Mouse (Mus musculus): ENCODE measurements at regions not wholly inside any gene's neighbourhood (a gene's known extent, or its start where the extent isn't known, plus 50 kb on each side); places are given as distances from the start of the nearest gene placed in this dataset.

- no peak overlapping the region for H3K4me2 ChIP-seq
- no peak for ATAC-seq (ENCODE audit: low FRiP score, low read depth)
- no peaks in the 10 kb centered on the region for H3K4me1 ChIP-seq (replicated peaks)
- H3K4me3 ChIP-seq, result no peak overlapping the region
- no peak overlapping the region for H3K27ac ChIP-seq (replicated peaks)
- no peaks in the 10 kb centered on the region for H3K27me3 ChIP-seq
- no peaks in the 10 kb centered on the region for H3K36me3 ChIP-seq
- H3K9ac ChIP-seq, result no peak overlapping the region
- H3K9me3 ChIP-seq, result no peaks in the 10 kb centered on the region
Measured at GRCm38 (mm10) chr16:28018311-28018710, 629.6 kb downstream of the Ccdc50 start.

GRCm38 (mm10) chr16:28038954-28039353, 650.3 kb downstream of the Ccdc50 start:
- Histone ChIP-seq H3K36me3 (no peaks in the 10 kb centered on the region), H3K4me3 (no peak overlapping the region), H3K27me3 (no peaks in the 10 kb centered on the region), H3K9ac (no peak overlapping the region), H3K4me2 (no peak overlapping the region), H3K4me1 (replicated peaks) (no peaks in the 10 kb centered on the region), H3K27ac (replicated peaks) (no peak overlapping the region), H3K9me3 (no peaks in the 10 kb centered on the region)
- 13% methylated on average over 2 of the region's 2 CpGs for WGBS
- ATAC-seq (ENCODE audit: low FRiP score, low read depth), result no peak

- no peak overlapping the region for H3K4me3 ChIP-seq
- no peak overlapping the region for H3K9ac ChIP-seq
- 63% methylated on average over 2 of the region's 2 CpGs for WGBS
- H3K9me3 ChIP-seq, result no peaks in the 10 kb centered on the region
- H3K4me2 ChIP-seq, result no peak overlapping the region
- H3K4me1 ChIP-seq (replicated peaks), result no peaks in the 10 kb centered on the region
- no peak for ATAC-seq (ENCODE audit: low FRiP score, low read depth)
- no peaks in the 10 kb centered on the region for H3K36me3 ChIP-seq
- H3K27ac ChIP-seq (replicated peaks), result no peak overlapping the region
- no peaks in the 10 kb centered on the region for H3K27me3 ChIP-seq
Measured at GRCm38 (mm10) chr16:28043046-28043445, 654.4 kb downstream of the Ccdc50 start.

- H3K27ac ChIP-seq (replicated peaks), result no peak overlapping the region
- WGBS, result 45% methylated on average over 5 of the region's 5 CpGs
- peak; percentile 56; the same call in 1 of the 2 replicates for ATAC-seq (ENCODE audit: low FRiP score, low read depth)
Measured at GRCm38 (mm10) chr16:28064785-28065301, 676.2 kb downstream of the Ccdc50 start.

GRCm38 (mm10) chr16:28082891-28083649, 669.8 kb downstream of the Fgf12 start:
- Histone ChIP-seq H3K9me3 (no peaks in the 10 kb centered on the region), H3K9ac (no peak overlapping the region), H3K36me3 (no peaks in the 10 kb centered on the region), H3K4me1 (replicated peaks) (no peaks in the 10 kb centered on the region), H3K27me3 (no peaks in the 10 kb centered on the region), H3K4me2 (no peak overlapping the region), H3K27ac (replicated peaks) (no peak overlapping the region), H3K4me3 (no peak overlapping the region)
- no peak for ATAC-seq (ENCODE audit: low FRiP score, low read depth)
- 37% methylated on average over 7 of the region's 7 CpGs for WGBS

More at GRCm38 (mm10) chr16:28064785-28065301, 676.2 kb downstream of the Ccdc50 start:
- Histone ChIP-seq H3K4me2 (no peak overlapping the region), H3K4me1 (replicated peaks) (no peaks in the 10 kb centered on the region), H3K9ac (no peak overlapping the region), H3K4me3 (no peak overlapping the region), H3K36me3 (no peaks in the 10 kb centered on the region), H3K9me3 (no peaks in the 10 kb centered on the region), H3K27me3 (no peaks in the 10 kb centered on the region)

- Histone ChIP-seq H3K9ac (no peak overlapping the region), H3K27ac (replicated peaks) (peak overlapping the region; percentile 65), H3K4me3 (no peak overlapping the region), H3K36me3 (no peaks in the 10 kb centered on the region), H3K4me2 (no peak overlapping the region), H3K27me3 (no peaks in the 10 kb centered on the region), H3K4me1 (replicated peaks) (0 out of 2 replicates have a peak, but pooled peaks cover 8% of the 10 kb centered on the region), H3K9me3 (no peaks in the 10 kb centered on the region)
- ATAC-seq (ENCODE audit: low FRiP score, low read depth), result peak; percentile 48
- 41% methylated on average over 6 of the region's 6 CpGs for WGBS
Measured at GRCm38 (mm10) chr16:28089489-28090134, 663.3 kb downstream of the Fgf12 start.

GRCm38 (mm10) chr16:28104255-28105076, 648.4 kb downstream of the Fgf12 start:
- Histone ChIP-seq H3K27me3 (no peaks in the 10 kb centered on the region), H3K9ac (no peak overlapping the region), H3K4me3 (no peak overlapping the region), H3K36me3 (no peaks in the 10 kb centered on the region), H3K27ac (replicated peaks) (no peak overlapping the region), H3K9me3 (no peaks in the 10 kb centered on the region), H3K4me2 (no peak overlapping the region), H3K4me1 (replicated peaks) (peaks cover 4% of the 10 kb centered on the region; the same call in 1 of the 2 replicates)
- 41% methylated on average over 9 of the region's 9 CpGs for WGBS
- peak; percentile 74; the same call in 1 of the 2 replicates for ATAC-seq (ENCODE audit: low FRiP score, low read depth)

- Histone ChIP-seq H3K4me3 (no peak overlapping the region), H3K9ac (no peak overlapping the region), H3K9me3 (no peaks in the 10 kb centered on the region), H3K4me2 (no peak overlapping the region), H3K4me1 (replicated peaks) (peaks cover 4% of the 10 kb centered on the region; the same call in 1 of the 2 replicates), H3K27ac (replicated peaks) (no peak overlapping the region), H3K27me3 (no peaks in the 10 kb centered on the region), H3K36me3 (no peaks in the 10 kb centered on the region)
- ATAC-seq (ENCODE audit: low FRiP score, low read depth), result peak; percentile 48; the same call in 1 of the 2 replicates
- 44% methylated on average over 7 of the region's 7 CpGs for WGBS
Measured at GRCm38 (mm10) chr16:28105085-28105484, 647.8 kb downstream of the Fgf12 start.

- H3K9ac ChIP-seq, result no peak overlapping the region
- no peaks in the 10 kb centered on the region for H3K9me3 ChIP-seq
- H3K4me1 ChIP-seq (replicated peaks), result peaks cover 4% of the 10 kb centered on the region; the same call in 1 of the 2 replicates
- H3K36me3 ChIP-seq, result no peaks in the 10 kb centered on the region
- no peak overlapping the region for H3K4me3 ChIP-seq
- H3K27me3 ChIP-seq, result no peaks in the 10 kb centered on the region
- H3K27ac ChIP-seq (replicated peaks), result no peak overlapping the region
- no peak overlapping the region for H3K4me2 ChIP-seq
- 35% methylated on average over 7 of the region's 7 CpGs for WGBS
- no peak for ATAC-seq (ENCODE audit: low FRiP score, low read depth)
Measured at GRCm38 (mm10) chr16:28105866-28106265, 647.0 kb downstream of the Fgf12 start.

GRCm38 (mm10) chr16:28109771-28110170, 643.1 kb downstream of the Fgf12 start:
- no peak overlapping the region for H3K9ac ChIP-seq

More at GRCm38 (mm10) chr16:28109771-28110170, 643.1 kb downstream of the Fgf12 start:
- WGBS, result 46% methylated on average over 1 of the region's 1 CpGs
- ATAC-seq (ENCODE audit: low FRiP score, low read depth), result no peak
- no peaks in the 10 kb centered on the region for H3K27me3 ChIP-seq
- H3K36me3 ChIP-seq, result no peaks in the 10 kb centered on the region
- peaks cover 4% of the 10 kb centered on the region; the same call in 1 of the 2 replicates for H3K4me1 ChIP-seq (replicated peaks)
- H3K9me3 ChIP-seq, result no peaks in the 10 kb centered on the region
- no peak overlapping the region for H3K4me3 ChIP-seq
- no peak overlapping the region for H3K27ac ChIP-seq (replicated peaks)
- H3K4me2 ChIP-seq, result no peak overlapping the region

Measured in hindbrain, embryonic 15.5 days (tissue).